ENCODE assay signal across 13 mouse cellular contexts in the genomic region with DNA sequence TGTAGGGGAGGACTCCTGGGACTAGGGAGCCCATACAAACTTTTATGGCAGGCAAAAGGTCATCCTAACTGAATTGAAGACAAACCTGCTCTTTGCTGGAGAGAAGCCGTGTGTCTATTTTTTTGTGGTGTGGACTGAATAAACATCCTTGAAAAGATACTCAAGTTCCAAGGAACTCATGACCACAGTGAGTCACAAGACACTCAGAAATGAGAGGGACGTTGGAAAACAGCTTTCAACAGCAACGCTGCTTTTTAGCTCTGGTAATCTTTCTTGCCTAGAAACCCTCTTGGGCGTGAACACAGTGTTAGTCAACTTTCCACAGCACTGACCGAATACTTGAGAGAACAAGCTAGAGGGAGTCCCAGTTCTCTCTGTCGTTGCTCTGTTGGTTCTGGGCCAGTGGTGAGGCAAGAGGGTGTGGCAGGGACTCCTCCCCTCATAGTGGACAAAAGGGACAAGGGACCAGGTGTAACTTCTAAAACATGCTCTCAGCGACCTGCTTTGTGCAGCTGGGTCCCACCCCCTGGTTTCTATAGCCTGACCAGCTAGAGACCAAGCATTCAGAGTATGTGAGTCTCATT. TPM values are rescaled to one million over a fixed set of nuclear protein-coding genes. Genes with fewer than 3 reads are reported as not detected.
A peak's percentile ranks its signal among the peaks of the same experiment; 100 is the strongest.
DNase-seq lines count a peak whose midpoint lies in the region; ATAC-seq and TF ChIP-seq lines count a peak whose summit lies in the region.
"Had no signal": no experiment of that assay in that cellular context is flagged by ENCODE, and none has a peak within 500 bp of the region (broad histone marks: within the 10 kb centered on the region; RNA-seq: fewer than 3 reads in every experiment).

No protein-coding gene starts in this region.

- WGBS in heart, adult 2 months: 37% methylated on average over 7 of the region's 7 CpGs
- 47% methylated on average over 7 of the region's 7 CpGs for WGBS in heart, embryonic 10.5 days
- 33% methylated on average over 7 of the region's 7 CpGs for WGBS in intestine, embryonic 16.5 days
- WGBS in stomach, embryonic 14.5 days: 51% methylated on average over 7 of the region's 7 CpGs
- WGBS in forebrain, embryonic 16.5 days: 61% methylated on average over 7 of the region's 7 CpGs

- H3K9ac ChIP-seq in heart, adult 2 months (ENCODE audit: low read depth, low read length): no peak overlapping the region
- no peak overlapping the region for H3K9ac ChIP-seq in intestine, embryonic 16.5 days (ENCODE audit: low read depth, low read length)
- no peak overlapping the region for H3K9ac ChIP-seq in stomach, embryonic 14.5 days (replicated peaks; ENCODE audit: low read depth, low read length)
- H3K9ac ChIP-seq in forebrain, embryonic 16.5 days (replicated peaks; ENCODE audit: low read depth, low read length): no peak overlapping the region
- H3K9ac ChIP-seq: kidney, embryonic 15.5 days had no signal

- H3K27ac ChIP-seq in heart, adult 2 months: no peak overlapping the region
- no peak overlapping the region for H3K27ac ChIP-seq in heart, embryonic 10.5 days
- peak overlapping the region; percentile 27 for H3K27ac ChIP-seq in intestine, embryonic 16.5 days (ENCODE audit: low read length)
- H3K27ac ChIP-seq in stomach, embryonic 14.5 days (ENCODE audit: low read length): peak overlapping the region; percentile 3; the same call in 1 of the 2 replicates
- no peak overlapping the region for H3K27ac ChIP-seq in forebrain, embryonic 16.5 days (ENCODE audit: low read length)
- H3K27ac ChIP-seq: kidney, embryonic 15.5 days had no signal

- H3K27me3 ChIP-seq in heart, adult 2 months (ENCODE audit: control insufficient read depth, insufficient read depth, low read length): no peaks in the 10 kb centered on the region
- H3K27me3 ChIP-seq in heart, embryonic 10.5 days (ENCODE audit: insufficient read depth, poor library complexity, severe bottlenecking): no peaks in the 10 kb centered on the region
- no peaks in the 10 kb centered on the region for H3K27me3 ChIP-seq in intestine, embryonic 16.5 days (replicated peaks; ENCODE audit: control insufficient read depth, insufficient read depth, low read length)
- no peaks in the 10 kb centered on the region for H3K27me3 ChIP-seq in stomach, embryonic 14.5 days (ENCODE audit: control insufficient read depth, insufficient read depth, low read length)
- H3K27me3 ChIP-seq in forebrain, embryonic 16.5 days (replicated peaks; ENCODE audit: control insufficient read depth, insufficient read depth, low read length): no peaks in the 10 kb centered on the region
- H3K27me3 ChIP-seq: kidney, embryonic 15.5 days had no signal

- intact Hi-C loops in heart, adult 2 months (cut with DNase I): no loop called here

- peak; percentile 81 for ATAC-seq in intestine, embryonic 16.5 days
- peak; percentile 92 for ATAC-seq in stomach, embryonic 14.5 days (ENCODE audit: insufficient number of reproducible peaks, insufficient read depth, low FRiP score, low read depth)
- no peak for ATAC-seq in CD4-positive, CD25-positive, alpha-beta regulatory T cell, adult 4 months
- ATAC-seq in forebrain, embryonic 16.5 days: no peak

- no peak for TF ChIP-seq CTCF in heart, adult 2 months (IDR thresholded peaks at IDR 0.05)

- H3K4me1 ChIP-seq in heart, adult 2 months (ENCODE audit: control insufficient read depth, insufficient read depth, low read length): no peaks in the 10 kb centered on the region
- no peaks in the 10 kb centered on the region for H3K4me1 ChIP-seq in heart, embryonic 10.5 days
- no peaks in the 10 kb centered on the region for H3K4me1 ChIP-seq in intestine, embryonic 16.5 days (ENCODE audit: control insufficient read depth, insufficient read depth, low read length)
- H3K4me1 ChIP-seq in stomach, embryonic 14.5 days (ENCODE audit: control insufficient read depth, insufficient read depth, low read length): no peaks in the 10 kb centered on the region
- no peaks in the 10 kb centered on the region for H3K4me1 ChIP-seq in forebrain, embryonic 16.5 days (replicated peaks; ENCODE audit: control insufficient read depth, insufficient read depth, low read length)
- H3K4me1 ChIP-seq: kidney, embryonic 15.5 days had no signal

- no peaks in the 10 kb centered on the region for H3K79me2 ChIP-seq in heart, adult 2 months (replicated peaks; ENCODE audit: control insufficient read depth, insufficient read depth, low read length)

- H3K36me3 ChIP-seq in heart, adult 2 months (ENCODE audit: control insufficient read depth, insufficient read depth, low read length): no peaks in the 10 kb centered on the region
- H3K36me3 ChIP-seq in heart, embryonic 10.5 days: no peaks in the 10 kb centered on the region
- H3K36me3 ChIP-seq in intestine, embryonic 16.5 days (ENCODE audit: control insufficient read depth, insufficient read depth, low read length): no peaks in the 10 kb centered on the region
- H3K36me3 ChIP-seq in stomach, embryonic 14.5 days (ENCODE audit: control insufficient read depth, insufficient read depth, low read length): no peaks in the 10 kb centered on the region
- no peaks in the 10 kb centered on the region for H3K36me3 ChIP-seq in forebrain, embryonic 16.5 days (ENCODE audit: control insufficient read depth, insufficient read depth)
- H3K36me3 ChIP-seq: G1E; kidney, embryonic 15.5 days had no signal

- H3K4me2 ChIP-seq in intestine, embryonic 16.5 days (ENCODE audit: low read depth, low read length): no peak overlapping the region
- H3K4me2 ChIP-seq in stomach, embryonic 14.5 days (replicated peaks; ENCODE audit: low read depth, low read length): no peak overlapping the region
- H3K4me2 ChIP-seq in forebrain, embryonic 16.5 days (ENCODE audit: low read length): no peak overlapping the region
- H3K4me2 ChIP-seq: kidney, embryonic 15.5 days had no signal

- no peak overlapping the region for H3K4me3 ChIP-seq in heart, adult 2 months
- no peak overlapping the region for H3K4me3 ChIP-seq in heart, embryonic 10.5 days
- H3K4me3 ChIP-seq in intestine, embryonic 16.5 days (ENCODE audit: low read length): no peak overlapping the region
- H3K4me3 ChIP-seq in stomach, embryonic 14.5 days (ENCODE audit: low read depth, low read length): no peak overlapping the region
- H3K4me3 ChIP-seq in forebrain, embryonic 16.5 days (replicated peaks; ENCODE audit: low read length): no peak overlapping the region
- H3K4me3 ChIP-seq: kidney, embryonic 15.5 days; megakaryocyte, embryonic 14.5 days had no signal

- DNase-seq in heart, adult 2 months: peak; percentile 58 to 61
- DNase-seq in heart, embryonic 10.5 days (ENCODE audit: low spot score): no peak
- DNase-seq in Muller cell, postnatal 12 days (ENCODE audit: inconsistent ontology term): peak; percentile 24
- DNase-seq in layer of hippocampus, postnatal 25 days (ENCODE audit: extremely low spot score in 1 of 2, low spot score in 1 of 2): no peak
- DNase-seq: gastrocnemius, postnatal 36 days; left cerebral cortex, postnatal 4 days had no signal

- TF ChIP-seq EP300 in heart, adult 2 months (IDR thresholded peaks at IDR 0.05; ENCODE audit: insufficient read depth, low read depth, low read length): no peak

- no peak for TF ChIP-seq POLR2A in heart, adult 2 months (IDR thresholded peaks at IDR 0.05; ENCODE audit: insufficient read depth, low read depth, low read length)

- no peaks in the 10 kb centered on the region for H3K9me3 ChIP-seq in heart, embryonic 10.5 days
- H3K9me3 ChIP-seq in intestine, embryonic 16.5 days (ENCODE audit: control insufficient read depth, low read length): no peaks in the 10 kb centered on the region
- H3K9me3 ChIP-seq in stomach, embryonic 14.5 days (ENCODE audit: control insufficient read depth, low read depth, low read length): no peaks in the 10 kb centered on the region
- no peaks in the 10 kb centered on the region for H3K9me3 ChIP-seq in forebrain, embryonic 16.5 days (ENCODE audit: control insufficient read depth, low read length)
- H3K9me3 ChIP-seq: G1E; kidney, embryonic 15.5 days; megakaryocyte, embryonic 14.5 days had no signal

RNA-seq across cellular contexts. Expression of a gene that starts 52.8 kb away (rescaled TPM):
- total RNA-seq in heart, adult 2 months (2021): 10 to 100 TPM; 33.4 to 35.7 TPM
- polyA plus RNA-seq in heart, adult 2 months (2012; rRNA removed): 24.2 TPM in 2 replicates
- polyA plus RNA-seq in heart, embryonic 10.5 days (2016; fragmentation: Nextera tagmentation; extraction: Ambion mirVana): 121 and 125 TPM in 2 replicates
- 281 and 319 TPM in 2 replicates for polyA plus RNA-seq in intestine, embryonic 16.5 days (2015; fragmentation: Nextera tagmentation; extraction: Ambion mirVana)
- 176 and 199 TPM in 2 replicates for polyA plus RNA-seq in stomach, embryonic 14.5 days (2014; fragmentation: Nextera tagmentation; extraction: Ambion mirVana)
- 100 to 1,000 TPM; 110 to 136 TPM for polyA plus RNA-seq in CD4-positive, CD25-positive, alpha-beta regulatory T cell, adult 4 months (2017; shearing (Covaris generic))
- total RNA-seq in layer of hippocampus, postnatal 25 days (2021): 10 to 100 TPM; 48.4 to 48.7 TPM
- 100 and 127 TPM in 2 replicates for polyA plus RNA-seq in forebrain, embryonic 16.5 days (2015; fragmentation: Nextera tagmentation; extraction: Ambion mirVana)

Comparison
In these comparisons a context has a peak if more than half of its experiments do, and no peak if none do; other contexts are left out.
1. DNase-seq: peak in heart, adult 2 months (2 of 2) and Muller cell, postnatal 12 days (single experiment); none in heart, embryonic 10.5 days (single experiment) and layer of hippocampus, postnatal 25 days (0 of 2).
2. H3K27ac ChIP-seq: peak in intestine, embryonic 16.5 days (single experiment) and stomach, embryonic 14.5 days (single experiment); none in heart, adult 2 months (single experiment), heart, embryonic 10.5 days (single experiment) and forebrain, embryonic 16.5 days (single experiment).
3. ATAC-seq: peak in intestine, embryonic 16.5 days (single experiment) and stomach, embryonic 14.5 days (single experiment); none in CD4-positive, CD25-positive, alpha-beta regulatory T cell, adult 4 months (single experiment) and forebrain, embryonic 16.5 days (single experiment).